Mouse (Mus musculus) limb, embryonic 13.5 days (tissue): ENCODE measurements around the gene Frg2f1. TPM values are rescaled to one million over a fixed set of nuclear protein-coding genes. Genes with fewer than 3 reads are reported as not detected.

Experiments used
- ATAC-seq: fragments of 200-750 bp; cut with Nextera tagmentation; 2 replicates; pipeline ENCODE4 v1.8.0; 2017; ENCODE audit warnings: low read depth, moderate number of reproducible peaks, moderate TSS enrichment; ENCODE audit not compliant: low FRiP score
- H3K27ac ChIP-seq: fragments of 300-500 bp; sonication (generic); 2 replicates; pipeline ENCODE4 v1.5.1; 2015; ENCODE audit warnings: inconsistent platforms, mild to moderate bottlenecking, moderate library complexity
- H3K27me3 ChIP-seq: fragments of 300-500 bp; sonication (generic); 2 replicates; pipeline ENCODE4 v1.6.1; 2015; ENCODE audit warnings: mild to moderate bottlenecking, inconsistent platforms
- H3K36me3 ChIP-seq: fragments of 300-500 bp; sonication (generic); 2 replicates; pipeline ENCODE4 v1.6.1; 2015; ENCODE audit warnings: inconsistent platforms, mild to moderate bottlenecking, moderate library complexity
- H3K4me1 ChIP-seq: fragments of 300-500 bp; sonication (generic); 2 replicates; pipeline ENCODE4 v1.6.1; 2015; ENCODE audit warnings: inconsistent platforms
- H3K4me2 ChIP-seq: fragments of 300-500 bp; sonication (generic); replicated peaks from 2 replicates; pipeline ENCODE4 v1.6.1; 2015; ENCODE audit warnings: inconsistent platforms, mild to moderate bottlenecking, moderate library complexity
- H3K4me3 ChIP-seq: fragments of 300-500 bp; sonication (generic); 2 replicates; pipeline ENCODE4 v1.5.1; 2015; ENCODE audit warnings: moderate library complexity, mild to moderate bottlenecking, inconsistent platforms
- H3K9ac ChIP-seq: fragments of 300-500 bp; sonication (generic); 2 replicates; pipeline ENCODE4 v1.6.1; 2015; ENCODE audit warnings: mild to moderate bottlenecking, inconsistent platforms
- H3K9me3 ChIP-seq: fragments of 300-500 bp; sonication (generic); 2 replicates; pipeline ENCODE4 v1.6.1; 2016; ENCODE audit warnings: inconsistent platforms
- WGBS: fragments of 180-500 bp; shearing (Covaris S2); methylation state at CpG from one replicate; pipeline ENCODE4 v1.1.7; 2015; 5-methylcytosine and 5-hydroxymethylcytosine counted together
- polyA plus RNA-seq: library from polyadenylated mRNA; unstranded; fragments of >200 nt; fragmentation: Nextera tagmentation; extraction: Ambion mirVana; gene quantifications from 2 replicates; pipeline ENCODE4 v1.2.1, GENCODE M21; 2015

The Frg2f1 gene
- polyA plus RNA-seq, 1 experiment from 2014 or later, result 5.8 TPM

GRCm38 (mm10) chr4:119490806-119491205 lies 48.5 kb downstream of the Frg2f1 start:
- peaks cover 38% of the 10 kb centered on the region for H3K27me3 ChIP-seq
- no peak overlapping the region for H3K27ac ChIP-seq
- H3K4me2 ChIP-seq, result no peak overlapping the region
- ATAC-seq, result no peak
- no peaks in the 10 kb centered on the region for H3K9me3 ChIP-seq
- H3K36me3 ChIP-seq, result no peaks in the 10 kb centered on the region
- peaks cover 3% of the 10 kb centered on the region; the same call in 1 of the 2 replicates for H3K4me1 ChIP-seq
- H3K9ac ChIP-seq, result no peak overlapping the region
- no peak overlapping the region for H3K4me3 ChIP-seq
- WGBS, result 72% methylated on average over 3 of the region's 3 CpGs

- no peaks in the 10 kb centered on the region for H3K36me3 ChIP-seq
- ATAC-seq, result no peak
- H3K27me3 ChIP-seq, result peaks cover 41% of the 10 kb centered on the region
- WGBS, result 85% methylated on average over 10 of the region's 10 CpGs
- H3K9me3 ChIP-seq, result no peaks in the 10 kb centered on the region
- no peak overlapping the region for H3K27ac ChIP-seq
- peaks cover 3% of the 10 kb centered on the region; the same call in 1 of the 2 replicates for H3K4me1 ChIP-seq
- H3K4me2 ChIP-seq, result no peak overlapping the region
- H3K4me3 ChIP-seq, result no peak overlapping the region
- H3K9ac ChIP-seq, result no peak overlapping the region
Observed at GRCm38 (mm10) chr4:119489666-119490065, 49.7 kb downstream of the Frg2f1 start.

GRCm38 (mm10) chr4:119484882-119485281 lies 54.4 kb downstream of the Frg2f1 start:
- no peak for ATAC-seq
- H3K9ac ChIP-seq, result no peak overlapping the region
- H3K9me3 ChIP-seq, result no peaks in the 10 kb centered on the region
- no peak overlapping the region for H3K4me2 ChIP-seq
- no peaks in the 10 kb centered on the region for H3K4me1 ChIP-seq
- 70% methylated on average over 7 of the region's 7 CpGs for WGBS
- H3K36me3 ChIP-seq, result no peaks in the 10 kb centered on the region
- no peak overlapping the region for H3K27ac ChIP-seq
- peaks cover 3% of the 10 kb centered on the region; the same call in 1 of the 2 replicates for H3K27me3 ChIP-seq
- H3K4me3 ChIP-seq, result no peak overlapping the region

GRCm38 (mm10) chr4:119483051-119483450 lies 56.3 kb downstream of the Frg2f1 start:
- H3K36me3 ChIP-seq, result no peaks in the 10 kb centered on the region
- ATAC-seq, result no peak

More at GRCm38 (mm10) chr4:119483051-119483450, 56.3 kb downstream of the Frg2f1 start:
- no peak overlapping the region for H3K4me2 ChIP-seq
- H3K27me3 ChIP-seq, result peaks cover 3% of the 10 kb centered on the region; the same call in 1 of the 2 replicates
- H3K9ac ChIP-seq, result no peak overlapping the region
- no peak overlapping the region for H3K27ac ChIP-seq
- no peaks in the 10 kb centered on the region for H3K9me3 ChIP-seq
- H3K4me1 ChIP-seq, result no peaks in the 10 kb centered on the region
- no peak overlapping the region for H3K4me3 ChIP-seq
- WGBS, result 48% methylated on average over 9 of the region's 9 CpGs

Other genes starting within 250 kb of the Frg2f1 start
- 637 TPM in 2 replicates for gene Ybx1, start 244.9 kb downstream of the Frg2f1 start, polyA plus RNA-seq
- 105 and 108 TPM in 2 replicates for gene Ppih, start 219.0 kb downstream of the Frg2f1 start, polyA plus RNA-seq
- 6.6 and 7.5 TPM in 2 replicates for gene Ccdc30, start 124.0 kb downstream of the Frg2f1 start, polyA plus RNA-seq
- gene Ppcs, start 117.1 kb downstream of the Frg2f1 start, polyA plus RNA-seq, result 29.3 and 33.0 TPM in 2 replicates
- gene Zmynd12, start 116.7 kb downstream of the Frg2f1 start, polyA plus RNA-seq, result 0.19 and 0.34 TPM in 2 replicates
- gene Rimkla, start 46.9 kb downstream of the Frg2f1 start, polyA plus RNA-seq, result 0.96 and 1.2 TPM in 2 replicates
- 25.1 and 26.9 TPM in 2 replicates for gene Foxj3, start 2.5 kb downstream of the Frg2f1 start, polyA plus RNA-seq
- not detected in 2 replicates for gene Guca2a, start 98.2 kb upstream of the Frg2f1 start, polyA plus RNA-seq
- not detected in 2 replicates for gene Guca2b, start 119.4 kb upstream of the Frg2f1 start, polyA plus RNA-seq
- 2.1 and 2.4 TPM in 2 replicates for gene Hivep3, start 194.3 kb upstream of the Frg2f1 start, polyA plus RNA-seq